Mouse (Mus musculus): Measurements from ENCODE around the gene Txlnb.
A peak's percentile ranks its signal among the peaks of the same experiment; 100 is the strongest.
"Not testable (repeated sequence)": the region's sequence is repeated elsewhere in the genome, so short reads cannot be mapped to it uniquely, and the experiment has no call there.

The Txlnb gene

GRCm38 (mm10) chr10:17795767-17796631 lies at the start of gene Txlnb:
Gene Txlnb, plus strand, starts transcription at chr10:17796226.
- peak; percentile 83 for DNase-seq

- no peak for DNase-seq
Observed at GRCm38 (mm10) chr10:17752478-17752877, 43.5 kb upstream of the Txlnb start.

- DNase-seq: no peak
Observed at GRCm38 (mm10) chr10:17759772-17760171, 36.3 kb upstream of the Txlnb start.

GRCm38 (mm10) chr10:17760750-17761613 lies 35.0 kb upstream of the Txlnb start:
- DNase-seq: no peak

- no peak for DNase-seq
Observed at GRCm38 (mm10) chr10:17761652-17762051, 34.4 kb upstream of the Txlnb start.

- DNase-seq: no peak
Observed at GRCm38 (mm10) chr10:17762946-17763345, 33.1 kb upstream of the Txlnb start.

- no peak for DNase-seq
Observed at GRCm38 (mm10) chr10:17769856-17770255, 26.2 kb upstream of the Txlnb start.

GRCm38 (mm10) chr10:17772364-17772763 lies 23.7 kb upstream of the Txlnb start:
- peak; percentile 70 for DNase-seq

- no peak for DNase-seq
Observed at GRCm38 (mm10) chr10:17774366-17774765, 21.7 kb upstream of the Txlnb start.

GRCm38 (mm10) chr10:17775079-17775478 lies 20.9 kb upstream of the Txlnb start:
- DNase-seq: no peak

- DNase-seq: not testable (repeated sequence)
Observed at GRCm38 (mm10) chr10:17776684-17777083, 19.3 kb upstream of the Txlnb start.

GRCm38 (mm10) chr10:17786771-17787170 lies 9.3 kb upstream of the Txlnb start:
- no peak for DNase-seq

GRCm38 (mm10) chr10:17787938-17788337 lies 8.1 kb upstream of the Txlnb start:
- no peak for DNase-seq

GRCm38 (mm10) chr10:17788347-17788746 lies 7.7 kb upstream of the Txlnb start:
- DNase-seq: no peak

- DNase-seq: no peak
Observed at GRCm38 (mm10) chr10:17793926-17794325, 2.1 kb upstream of the Txlnb start.

GRCm38 (mm10) chr10:17794443-17794842 lies 1.6 kb upstream of the Txlnb start:
- DNase-seq: no peak

- no peak for DNase-seq
Observed at GRCm38 (mm10) chr10:17795227-17795626, 799 bp upstream of the Txlnb start.

- DNase-seq: no peak
Observed at GRCm38 (mm10) chr10:17796846-17797631, 1.0 kb downstream of the Txlnb start.

GRCm38 (mm10) chr10:17797681-17798080 lies 1.7 kb downstream of the Txlnb start:
- no peak for DNase-seq

GRCm38 (mm10) chr10:17801788-17802187 lies 5.8 kb downstream of the Txlnb start:
- DNase-seq: no peak

GRCm38 (mm10) chr10:17808526-17808925 lies 12.5 kb downstream of the Txlnb start:
- no peak for DNase-seq

- no peak for DNase-seq
Observed at GRCm38 (mm10) chr10:17815052-17815451, 19.0 kb downstream of the Txlnb start.

- DNase-seq: not testable (repeated sequence)
Observed at GRCm38 (mm10) chr10:17820422-17820821, 24.4 kb downstream of the Txlnb start.
